Mouse (Mus musculus): ENCODE results near the gene 1600012H06Rik. TPM values are rescaled to one million over a fixed set of nuclear protein-coding genes. Genes with fewer than 3 reads are reported as not detected.
"Not testable (repeated sequence)": the region's sequence is repeated elsewhere in the genome, so short reads cannot be mapped to it uniquely, and the experiment has no call there.

The 1600012H06Rik gene
- polyA plus RNA-seq, 1 experiment from 2014 or later, result 28.9 TPM

- WGBS, result 87% methylated on average over 11 of the region's 14 CpGs
- not testable (repeated sequence) for ATAC-seq; H3K27me3 ChIP-seq (replicated peaks; ENCODE audit: control insufficient read depth, insufficient read depth, low read length); H3K36me3 ChIP-seq (ENCODE audit: control insufficient read depth, insufficient read depth, low read length); H3K9me3 ChIP-seq (ENCODE audit: control insufficient read depth, low read length); H3K4me2 ChIP-seq (ENCODE audit: low read length); H3K4me1 ChIP-seq (ENCODE audit: control insufficient read depth, insufficient read depth, low read depth, low read length); H3K9ac ChIP-seq (ENCODE audit: low read depth, low read length); H3K27ac ChIP-seq (ENCODE audit: low read depth, low read length); H3K4me3 ChIP-seq (ENCODE audit: low read length)
These were observed 7.7 kb upstream of the 1600012H06Rik start for GRCm38 (mm10) chr17:14935280-14935679.

- WGBS, result 73% methylated on average over 5 of the region's 5 CpGs
- Histone ChIP-seq H3K9ac (ENCODE audit: low read depth, low read length) (no peak overlapping the region), H3K9me3 (ENCODE audit: control insufficient read depth, low read length) (no peaks in the 10 kb centered on the region)
These were observed 7.0 kb upstream of the 1600012H06Rik start for GRCm38 (mm10) chr17:14935841-14936605.

GRCm38 (mm10) chr17:14942181-14942580 is 803 bp upstream of the 1600012H06Rik start:
- Histone ChIP-seq H3K4me2 (ENCODE audit: low read length) (peak overlapping the region; percentile 71), H3K4me1 (ENCODE audit: control insufficient read depth, insufficient read depth, low read depth, low read length) (peaks cover 16% of the 10 kb centered on the region), H3K4me3 (ENCODE audit: low read length) (peak overlapping the region; percentile 81), H3K9ac (ENCODE audit: low read depth, low read length) (peak overlapping the region; percentile 87; the same call in 1 of the 2 replicates)
- ATAC-seq; H3K36me3 ChIP-seq (ENCODE audit: control insufficient read depth, insufficient read depth, low read length); H3K27ac ChIP-seq (ENCODE audit: low read depth, low read length); H3K9me3 ChIP-seq (ENCODE audit: control insufficient read depth, low read length); H3K27me3 ChIP-seq (replicated peaks; ENCODE audit: control insufficient read depth, insufficient read depth, low read length): not testable (repeated sequence)
- 64% methylated on average over 6 of the region's 6 CpGs for WGBS

More at GRCm38 (mm10) chr17:14935841-14936605, 7.0 kb upstream of the 1600012H06Rik start:
- H3K4me1 ChIP-seq (ENCODE audit: control insufficient read depth, insufficient read depth, low read depth, low read length), result no peaks in the 10 kb centered on the region
- H3K4me3 ChIP-seq (ENCODE audit: low read length), result no peak overlapping the region
- no peak for ATAC-seq
- no peaks in the 10 kb centered on the region for H3K36me3 ChIP-seq (ENCODE audit: control insufficient read depth, insufficient read depth, low read length)
- H3K27me3 ChIP-seq (replicated peaks; ENCODE audit: control insufficient read depth, insufficient read depth, low read length), result no peaks in the 10 kb centered on the region
- no peak overlapping the region for H3K4me2 ChIP-seq (ENCODE audit: low read length)
- no peak overlapping the region for H3K27ac ChIP-seq (ENCODE audit: low read depth, low read length)

GRCm38 (mm10) chr17:14943729-14944059 is 710 bp downstream of the 1600012H06Rik start:
- ATAC-seq, result no peak; the same call in 1 of the 2 replicates
- WGBS, result 13% methylated on average over 16 of the region's 16 CpGs
- peak overlapping the region; percentile 81 for H3K4me3 ChIP-seq (ENCODE audit: low read length)

GRCm38 (mm10) chr17:14944551-14944950 is 1.6 kb downstream of the 1600012H06Rik start:
- 87% methylated on average over 1 of the region's 1 CpGs for WGBS
- H3K27me3 ChIP-seq (replicated peaks; ENCODE audit: control insufficient read depth, insufficient read depth, low read length), result no peaks in the 10 kb centered on the region

More at GRCm38 (mm10) chr17:14943729-14944059, 710 bp downstream of the 1600012H06Rik start:
- no peaks in the 10 kb centered on the region for H3K9me3 ChIP-seq (ENCODE audit: control insufficient read depth, low read length)
- H3K27ac ChIP-seq (ENCODE audit: low read depth, low read length), result no peak overlapping the region
- peak overlapping the region; percentile 80 for H3K4me2 ChIP-seq (ENCODE audit: low read length)
- H3K36me3 ChIP-seq (ENCODE audit: control insufficient read depth, insufficient read depth, low read length), result peaks cover 5% of the 10 kb centered on the region
- H3K4me1 ChIP-seq (ENCODE audit: control insufficient read depth, insufficient read depth, low read depth, low read length), result peaks cover 16% of the 10 kb centered on the region
- H3K27me3 ChIP-seq (replicated peaks; ENCODE audit: control insufficient read depth, insufficient read depth, low read length), result no peaks in the 10 kb centered on the region
- peak overlapping the region; percentile 81 for H3K9ac ChIP-seq (ENCODE audit: low read depth, low read length)

GRCm38 (mm10) chr17:14949161-14949827 is 6.3 kb downstream of the 1600012H06Rik start:
- no peak overlapping the region for H3K4me2 ChIP-seq (ENCODE audit: low read length)

More at GRCm38 (mm10) chr17:14944551-14944950, 1.6 kb downstream of the 1600012H06Rik start:
- Histone ChIP-seq H3K36me3 (ENCODE audit: control insufficient read depth, insufficient read depth, low read length) (peaks cover 10% of the 10 kb centered on the region), H3K4me3 (ENCODE audit: low read length) (no peak overlapping the region), H3K9me3 (ENCODE audit: control insufficient read depth, low read length) (no peaks in the 10 kb centered on the region), H3K4me2 (ENCODE audit: low read length) (peak overlapping the region; percentile 22), H3K27ac (ENCODE audit: low read depth, low read length) (no peak overlapping the region), H3K4me1 (ENCODE audit: control insufficient read depth, insufficient read depth, low read depth, low read length) (peaks cover 16% of the 10 kb centered on the region), H3K9ac (ENCODE audit: low read depth, low read length) (no peak overlapping the region)
- ATAC-seq, result no peak

GRCm38 (mm10) chr17:14953452-14953851 is 10.5 kb downstream of the 1600012H06Rik start:
- WGBS, result 86% methylated on average over 8 of the region's 8 CpGs

More at GRCm38 (mm10) chr17:14949161-14949827, 6.3 kb downstream of the 1600012H06Rik start:
- Histone ChIP-seq H3K27ac (ENCODE audit: low read depth, low read length) (no peak overlapping the region), H3K4me3 (ENCODE audit: low read length) (no peak overlapping the region), H3K9ac (ENCODE audit: low read depth, low read length) (no peak overlapping the region), H3K4me1 (ENCODE audit: control insufficient read depth, insufficient read depth, low read depth, low read length) (peaks cover 7% of the 10 kb centered on the region), H3K9me3 (ENCODE audit: control insufficient read depth, low read length) (no peaks in the 10 kb centered on the region), H3K36me3 (ENCODE audit: control insufficient read depth, insufficient read depth, low read length) (peaks cover 34% of the 10 kb centered on the region), H3K27me3 (replicated peaks; ENCODE audit: control insufficient read depth, insufficient read depth, low read length) (no peaks in the 10 kb centered on the region)
- 86% methylated on average over 7 of the region's 7 CpGs for WGBS
- no peak for ATAC-seq

GRCm38 (mm10) chr17:14958686-14959327 is 15.8 kb downstream of the 1600012H06Rik start:
- Histone ChIP-seq H3K9ac (ENCODE audit: low read depth, low read length) (no peak overlapping the region), H3K4me1 (ENCODE audit: control insufficient read depth, insufficient read depth, low read depth, low read length) (peaks cover 6% of the 10 kb centered on the region), H3K27ac (ENCODE audit: low read depth, low read length) (no peak overlapping the region), H3K36me3 (ENCODE audit: control insufficient read depth, insufficient read depth, low read length) (peaks cover 6% of the 10 kb centered on the region), H3K4me2 (ENCODE audit: low read length) (no peak overlapping the region), H3K9me3 (ENCODE audit: control insufficient read depth, low read length) (no peaks in the 10 kb centered on the region), H3K4me3 (ENCODE audit: low read length) (no peak overlapping the region), H3K27me3 (replicated peaks; ENCODE audit: control insufficient read depth, insufficient read depth, low read length) (no peaks in the 10 kb centered on the region)
- ATAC-seq, result no peak
- WGBS, result 90% methylated on average over 5 of the region's 5 CpGs

More at GRCm38 (mm10) chr17:14953452-14953851, 10.5 kb downstream of the 1600012H06Rik start:
- H3K4me2 ChIP-seq (ENCODE audit: low read length), result no peak overlapping the region
- H3K9ac ChIP-seq (ENCODE audit: low read depth, low read length), result no peak overlapping the region
- H3K4me1 ChIP-seq (ENCODE audit: control insufficient read depth, insufficient read depth, low read depth, low read length), result no peaks in the 10 kb centered on the region
- H3K4me3 ChIP-seq (ENCODE audit: low read length), result no peak overlapping the region
- H3K27ac ChIP-seq (ENCODE audit: low read depth, low read length), result no peak overlapping the region
- peaks cover 30% of the 10 kb centered on the region for H3K36me3 ChIP-seq (ENCODE audit: control insufficient read depth, insufficient read depth, low read length)
- H3K9me3 ChIP-seq (ENCODE audit: control insufficient read depth, low read length), result no peaks in the 10 kb centered on the region
- no peak for ATAC-seq
- H3K27me3 ChIP-seq (replicated peaks; ENCODE audit: control insufficient read depth, insufficient read depth, low read length), result no peaks in the 10 kb centered on the region

GRCm38 (mm10) chr17:14959979-14960378 is 17.0 kb downstream of the 1600012H06Rik start:
- Histone ChIP-seq H3K4me2 (ENCODE audit: low read length) (peak overlapping the region; percentile 49), H3K27me3 (replicated peaks; ENCODE audit: control insufficient read depth, insufficient read depth, low read length) (no peaks in the 10 kb centered on the region), H3K9ac (ENCODE audit: low read depth, low read length) (peak overlapping the region; percentile 6; the same call in 1 of the 2 replicates), H3K9me3 (ENCODE audit: control insufficient read depth, low read length) (no peaks in the 10 kb centered on the region), H3K36me3 (ENCODE audit: control insufficient read depth, insufficient read depth, low read length) (no peaks in the 10 kb centered on the region), H3K4me1 (ENCODE audit: control insufficient read depth, insufficient read depth, low read depth, low read length) (peaks cover 6% of the 10 kb centered on the region), H3K27ac (ENCODE audit: low read depth, low read length) (no peak overlapping the region), H3K4me3 (ENCODE audit: low read length) (peak overlapping the region; percentile 7; the same call in 1 of the 2 replicates)
- ATAC-seq, result no peak
- 14% methylated on average over 3 of the region's 3 CpGs for WGBS

Measured in hindbrain, embryonic 16.5 days (tissue).